Mouse (Mus musculus): Measurements from ENCODE around the gene 1700057G04Rik.

DNA sequence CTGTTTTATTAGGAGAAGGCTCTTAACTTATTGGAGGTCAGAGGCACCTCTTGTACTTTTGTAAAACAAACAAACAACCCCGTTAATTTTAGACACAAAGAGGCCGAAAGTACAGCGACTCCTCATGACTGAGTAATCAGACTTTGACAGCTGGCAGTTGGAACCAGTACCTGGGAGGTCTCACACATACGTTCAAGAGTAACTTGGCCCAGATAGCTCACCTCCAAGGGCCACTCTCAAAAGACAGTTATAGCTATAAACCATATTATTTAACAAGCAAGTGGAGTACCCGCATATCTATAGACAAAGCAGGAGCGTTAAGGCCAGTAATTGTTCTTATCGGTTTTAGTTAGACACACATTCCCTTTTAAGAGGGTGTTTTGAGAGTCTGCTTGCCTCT, 32.8 kb upstream of the 1700057G04Rik start:
- TF ChIP-seq CTCF (IDR thresholded peaks at IDR 0.05 in 2 of 3, conservative IDR thresholded peaks at IDR 0.05 in 1 of 3; ENCODE audit: control insufficient read depth in 1 of 3, insufficient read depth in 1 of 3, low read depth in 2 of 3, low read length in 3 of 3, poor library complexity in 1 of 3, severe bottlenecking in 1 of 3) (no peak), SMC3 (IDR thresholded peaks at IDR 0.05; ENCODE audit: low read depth, low read length) (no peak)
